Mouse (Mus musculus) embryonic facial prominence, embryonic 11.5 days (tissue): ENCODE measurements at regions not wholly inside any gene's neighbourhood (a gene's known extent, or its start where the extent isn't known, plus 50 kb on each side); places are given as distances from the start of the nearest gene placed in this dataset.

Source experiments
- ATAC-seq: fragments of 200-750 bp; cut with Nextera tagmentation; replicated peaks from 2 replicates; pipeline ENCODE4 v1.8.0; 2017; ENCODE audit warnings: low read depth; ENCODE audit not compliant: insufficient number of reproducible peaks, low FRiP score, low TSS enrichment
- DNase-seq: peaks from one replicate; pipeline ENCODE4 v3.0.0-alpha.2; 2015; ENCODE audit warnings: low spot score
- H3K27ac ChIP-seq: fragments of 300-500 bp; sonication (generic); replicated peaks from 2 replicates; pipeline ENCODE4 v1.5.1; 2014; ENCODE audit warnings: mild to moderate bottlenecking, low read depth, low read length, control low read depth
- H3K27me3 ChIP-seq: fragments of 300-500 bp; sonication (generic); 2 replicates; pipeline ENCODE4 v1.6.1; 2014; ENCODE audit warnings: mild to moderate bottlenecking, low read length, moderate library complexity, mixed read lengths; ENCODE audit not compliant: control insufficient read depth, insufficient read depth
- H3K36me3 ChIP-seq: fragments of 300-500 bp; sonication (generic); replicated peaks from 2 replicates; pipeline ENCODE4 v1.6.1; 2014; ENCODE audit warnings: low read depth, mild to moderate bottlenecking, low read length, moderate library complexity, mixed read lengths; ENCODE audit not compliant: control insufficient read depth, insufficient read depth
- H3K4me1 ChIP-seq: fragments of 300-500 bp; sonication (generic); 2 replicates; pipeline ENCODE4 v1.6.1; 2014; ENCODE audit warnings: low read length, mixed read lengths; ENCODE audit not compliant: control insufficient read depth, insufficient read depth
- H3K4me2 ChIP-seq: fragments of 300-500 bp; sonication (generic); 2 replicates; pipeline ENCODE4 v1.6.1; 2014; ENCODE audit warnings: low read depth, mild to moderate bottlenecking, control low read depth, low read length, moderate library complexity
- H3K4me3 ChIP-seq: fragments of 300-500 bp; sonication (generic); 2 replicates; pipeline ENCODE4 v1.5.1; 2014; ENCODE audit warnings: low read depth, low read length, control low read depth
- H3K9ac ChIP-seq: fragments of 300-500 bp; sonication (generic); replicated peaks from 2 replicates; pipeline ENCODE4 v1.6.1; 2014; ENCODE audit warnings: mild to moderate bottlenecking, control low read depth, low read length
- H3K9me3 ChIP-seq: fragments of 300-500 bp; sonication (generic); replicated peaks from 2 replicates; pipeline ENCODE4 v1.6.1; 2016; ENCODE audit warnings: mild to moderate bottlenecking, low read length, inconsistent platforms, mixed read lengths; ENCODE audit not compliant: control insufficient read depth
- WGBS: fragments of 180-500 bp; shearing (Covaris S2); extraction: QIAGEN DNeasy Blood & Tissue Kit; methylation state at CpG from one replicate; pipeline ENCODE4 v1.1.7; 2014; 5-methylcytosine and 5-hydroxymethylcytosine counted together

GRCm38 (mm10) chr2:138123331-138123730, 133.0 kb upstream of the Btbd3 start:
- WGBS: 50% methylated on average over 5 of the region's 5 CpGs
- H3K4me1 ChIP-seq: no peaks in the 10 kb centered on the region

GRCm38 (mm10) chr2:138120868-138121267, 135.5 kb upstream of the Btbd3 start:
- H3K27me3 ChIP-seq: no peaks in the 10 kb centered on the region
- H3K9ac ChIP-seq: no peak overlapping the region
- no peak overlapping the region for H3K4me3 ChIP-seq
- H3K4me1 ChIP-seq: no peaks in the 10 kb centered on the region
- ATAC-seq (no peak), DNase-seq (no peak)
- no peak overlapping the region for H3K4me2 ChIP-seq
- no peaks in the 10 kb centered on the region for H3K9me3 ChIP-seq
- H3K27ac ChIP-seq: no peak overlapping the region
- WGBS: 73% methylated on average over 1 of the region's 1 CpGs
- no peaks in the 10 kb centered on the region for H3K36me3 ChIP-seq

More at GRCm38 (mm10) chr2:138123331-138123730, 133.0 kb upstream of the Btbd3 start:
- Histone ChIP-seq H3K27me3 (no peaks in the 10 kb centered on the region), H3K36me3 (no peaks in the 10 kb centered on the region), H3K27ac (no peak overlapping the region), H3K4me2 (no peak overlapping the region), H3K9me3 (no peaks in the 10 kb centered on the region), H3K9ac (no peak overlapping the region), H3K4me3 (no peak overlapping the region)
- DNase-seq (no peak), ATAC-seq (no peak)

- ATAC-seq (no peak), DNase-seq (no peak)
- no peaks in the 10 kb centered on the region for H3K27me3 ChIP-seq
- H3K4me3 ChIP-seq: no peak overlapping the region
- H3K9me3 ChIP-seq: no peaks in the 10 kb centered on the region
- no peaks in the 10 kb centered on the region for H3K4me1 ChIP-seq
- H3K4me2 ChIP-seq: no peak overlapping the region
- no peak overlapping the region for H3K27ac ChIP-seq
- no peaks in the 10 kb centered on the region for H3K36me3 ChIP-seq
- no peak overlapping the region for H3K9ac ChIP-seq
- WGBS: 78% methylated on average over 2 of the region's 2 CpGs
Observed at GRCm38 (mm10) chr2:138120131-138120530, 136.2 kb upstream of the Btbd3 start.

GRCm38 (mm10) chr2:138099777-138100176, 156.6 kb upstream of the Btbd3 start:
- no peaks in the 10 kb centered on the region for H3K36me3 ChIP-seq
- H3K4me1 ChIP-seq: no peaks in the 10 kb centered on the region
- no peaks in the 10 kb centered on the region for H3K9me3 ChIP-seq
- H3K9ac ChIP-seq: no peak overlapping the region
- no peak overlapping the region for H3K4me3 ChIP-seq
- no peaks in the 10 kb centered on the region for H3K27me3 ChIP-seq
- no peak overlapping the region for H3K27ac ChIP-seq
- DNase-seq (no peak), ATAC-seq (no peak)
- WGBS: 80% methylated on average over 2 of the region's 2 CpGs
- no peak overlapping the region for H3K4me2 ChIP-seq

GRCm38 (mm10) chr2:138085390-138085789, 171.0 kb upstream of the Btbd3 start:
- no peak for DNase-seq
- no peak overlapping the region for H3K4me2 ChIP-seq
- no peak overlapping the region for H3K9ac ChIP-seq
- WGBS: 86% methylated on average over 6 of the region's 6 CpGs
- no peaks in the 10 kb centered on the region for H3K27me3 ChIP-seq
- H3K4me3 ChIP-seq: no peak overlapping the region
- no peaks in the 10 kb centered on the region for H3K9me3 ChIP-seq
- no peak for ATAC-seq
- H3K27ac ChIP-seq: no peak overlapping the region
- no peaks in the 10 kb centered on the region for H3K4me1 ChIP-seq
- no peaks in the 10 kb centered on the region for H3K36me3 ChIP-seq

- H3K9me3 ChIP-seq: no peaks in the 10 kb centered on the region
- no peak for ATAC-seq
- H3K36me3 ChIP-seq: no peaks in the 10 kb centered on the region
- H3K27ac ChIP-seq: no peak overlapping the region
- no peaks in the 10 kb centered on the region for H3K27me3 ChIP-seq
- no peak for DNase-seq
- H3K4me2 ChIP-seq: no peak overlapping the region
- H3K4me3 ChIP-seq: no peak overlapping the region
- no peak overlapping the region for H3K9ac ChIP-seq
- WGBS: 82% methylated on average over 6 of the region's 6 CpGs
- no peaks in the 10 kb centered on the region for H3K4me1 ChIP-seq
Observed at GRCm38 (mm10) chr2:138084564-138085283, 171.6 kb upstream of the Btbd3 start.

GRCm38 (mm10) chr2:138074020-138074613, 182.2 kb upstream of the Btbd3 start:
- H3K9ac ChIP-seq: no peak overlapping the region
- H3K4me1 ChIP-seq: no peaks in the 10 kb centered on the region
- H3K4me2 ChIP-seq: no peak overlapping the region
- H3K27ac ChIP-seq: no peak overlapping the region
- DNase-seq: no peak
- no peak for ATAC-seq
- H3K4me3 ChIP-seq: no peak overlapping the region
- H3K9me3 ChIP-seq: no peaks in the 10 kb centered on the region
- no peaks in the 10 kb centered on the region for H3K36me3 ChIP-seq
- no peaks in the 10 kb centered on the region for H3K27me3 ChIP-seq
- 83% methylated on average over 6 of the region's 6 CpGs for WGBS

GRCm38 (mm10) chr2:138072165-138072728, 184.1 kb upstream of the Btbd3 start:
- H3K9ac ChIP-seq: no peak overlapping the region
- ATAC-seq (no peak), DNase-seq (no peak)
- no peak overlapping the region for H3K27ac ChIP-seq
- WGBS: 52% methylated on average over 6 of the region's 6 CpGs
- no peaks in the 10 kb centered on the region for H3K36me3 ChIP-seq
- no peak overlapping the region for H3K4me2 ChIP-seq
- no peak overlapping the region for H3K4me3 ChIP-seq
- no peaks in the 10 kb centered on the region for H3K4me1 ChIP-seq
- H3K9me3 ChIP-seq: no peaks in the 10 kb centered on the region
- no peaks in the 10 kb centered on the region for H3K27me3 ChIP-seq
